Mouse (Mus musculus) lung, adult 2 months (tissue): ENCODE measurements around the gene Lix1. TPM values are rescaled to one million over a fixed set of nuclear protein-coding genes. Genes with fewer than 3 reads are reported as not detected.

Source experiments
- DNase-seq: peaks from one replicate; pipeline ENCODE4 v3.0.0; 2022
- H3K4me1 ChIP-seq: fragments of 200-500 bp; 2 replicates; pipeline ENCODE4 v1.6.1; 2011; ENCODE audit warnings: low read length; ENCODE audit not compliant: control insufficient read depth, insufficient read depth
- H3K4me3 ChIP-seq: fragments of 200-500 bp; replicated peaks from 2 replicates; pipeline ENCODE3; 2011; ENCODE audit warnings: low read depth, mild to moderate bottlenecking, control low read depth, low read length; ENCODE audit errors: extremely low read depth
- CTCF ChIP-seq: fragments of 200-500 bp; IDR thresholded peaks from 2 replicates; pipeline ENCODE4 v1.5.1; 2011; ENCODE audit warnings: mild to moderate bottlenecking, low read length, control low read depth; ENCODE audit not compliant: insufficient read depth
- POLR2A ChIP-seq: fragments of 200-500 bp; IDR thresholded peaks from 2 replicates; pipeline ENCODE4 v1.6.1; 2011; ENCODE audit warnings: low read depth, mild to moderate bottlenecking, control low read depth, low read length, borderline replicate concordance; ENCODE audit errors: extremely low read depth
- WGBS: fragments of 180-500 bp; shearing (Covaris S2); methylation state at CpG from one replicate; pipeline ENCODE4 v1.1.7; 2018; 5-methylcytosine and 5-hydroxymethylcytosine counted together
- polyA plus RNA-seq: library from polyadenylated mRNA; depleted of rRNA; stranded (reverse); fragments of >200 nt; gene quantifications from 2 replicates; pipeline ENCODE4 v1.2.3, GENCODE M21; 2012

The Lix1 gene
- polyA plus RNA-seq, 1 experiment = 0.34 TPM

DNA sequence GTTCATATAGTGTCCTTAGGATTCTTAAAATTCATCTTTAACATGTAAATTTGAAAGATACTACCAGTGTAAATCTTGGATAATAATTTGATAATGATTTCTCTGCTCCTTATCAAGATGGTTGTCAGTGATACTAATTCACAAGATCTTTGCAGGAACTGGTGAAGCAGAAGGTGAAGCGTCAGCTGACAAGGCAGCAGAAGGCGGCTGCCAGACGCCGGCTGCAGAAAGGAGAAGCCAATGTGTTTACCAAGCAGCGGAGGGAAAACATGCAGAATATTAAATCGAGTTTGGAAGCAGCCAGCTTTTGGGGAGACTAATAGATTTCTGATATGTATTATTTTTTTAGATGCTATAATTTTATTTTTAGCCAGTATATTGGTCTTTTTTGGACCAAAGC is 9.2 kb upstream of the Lix1 start:
- Histone ChIP-seq H3K4me3 (no peak overlapping the region), H3K4me1 (no peaks in the 10 kb centered on the region)
- no peak for DNase-seq
- 95% methylated on average over 6 of the region's 6 CpGs for WGBS
- TF ChIP-seq CTCF = no peak
- TF ChIP-seq POLR2A = no peak

DNA sequence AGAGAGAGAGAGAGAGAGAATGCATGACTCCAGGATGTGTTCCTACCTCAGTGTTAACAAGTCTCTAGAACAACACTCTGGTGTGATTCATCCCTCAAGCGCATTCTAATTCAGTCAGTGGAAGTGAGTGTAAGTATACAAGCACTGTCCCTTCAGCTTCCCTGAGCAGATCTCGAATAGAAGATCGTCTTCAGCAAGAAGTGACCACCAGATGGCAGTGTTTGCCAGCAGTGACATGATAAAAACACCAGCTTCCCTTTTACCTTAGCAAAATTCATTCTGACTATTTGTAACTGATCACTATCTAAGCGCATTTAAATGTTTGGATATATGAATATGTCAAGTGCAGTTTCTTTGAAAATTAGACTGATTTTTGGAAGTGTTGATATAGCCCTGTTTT is 8.1 kb upstream of the Lix1 start:
- Histone ChIP-seq H3K4me3 (no peak overlapping the region), H3K4me1 (no peaks in the 10 kb centered on the region)
- DNase-seq = peak; percentile 58
- WGBS = 27% methylated on average over 4 of the region's 4 CpGs
- TF ChIP-seq POLR2A (no peak), CTCF (peak; percentile 52)

DNA sequence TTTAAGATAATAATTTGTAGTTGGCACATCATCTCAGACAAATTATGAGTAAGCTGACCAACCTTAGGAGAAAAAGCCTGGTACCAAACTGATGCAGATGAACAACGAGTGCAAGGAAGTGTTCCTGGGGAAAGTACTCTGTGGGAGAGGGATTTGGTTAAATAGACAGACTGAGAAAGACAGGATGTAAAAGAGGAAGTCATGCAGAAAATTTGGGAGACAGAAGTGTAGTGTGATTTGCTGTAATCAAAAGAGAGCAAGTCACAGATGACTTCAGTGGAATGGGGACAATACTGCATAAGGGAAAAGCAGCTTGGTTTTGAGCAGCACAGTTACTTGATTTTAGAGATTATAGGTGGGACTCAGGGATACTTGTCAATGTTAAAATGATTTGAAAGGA is 5.6 kb upstream of the Lix1 start:
- Histone ChIP-seq H3K4me3 (no peak overlapping the region), H3K4me1 (no peaks in the 10 kb centered on the region)
- TF ChIP-seq CTCF (no peak), POLR2A (no peak)
- WGBS = 50% methylated on average over 1 of the region's 1 CpGs
- no peak for DNase-seq

DNA sequence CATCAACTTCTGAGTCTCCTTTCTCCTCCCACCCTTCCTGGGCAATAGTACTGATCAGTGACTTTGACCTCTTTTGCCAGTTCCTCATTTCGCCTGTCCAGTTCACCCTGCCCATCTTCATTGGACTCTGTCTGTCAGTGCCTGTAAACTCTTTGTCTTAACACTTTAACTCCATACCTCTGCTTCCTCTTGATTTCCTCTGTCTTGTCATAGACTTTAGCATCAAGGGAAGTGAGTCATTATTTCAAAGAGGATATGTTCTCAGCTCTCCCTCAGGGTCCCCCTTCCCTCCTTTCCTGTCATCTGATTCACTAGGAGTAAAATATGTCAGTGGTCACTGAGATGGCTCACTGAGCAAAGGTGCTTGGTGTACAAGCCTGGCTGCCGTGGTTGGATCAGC is 3.8 kb upstream of the Lix1 start:
- no peaks in the 10 kb centered on the region for H3K4me1 ChIP-seq
- TF ChIP-seq CTCF (no peak), POLR2A (no peak)
- 40% methylated on average over 2 of the region's 2 CpGs for WGBS
- no peak overlapping the region for H3K4me3 ChIP-seq
- no peak for DNase-seq

DNA sequence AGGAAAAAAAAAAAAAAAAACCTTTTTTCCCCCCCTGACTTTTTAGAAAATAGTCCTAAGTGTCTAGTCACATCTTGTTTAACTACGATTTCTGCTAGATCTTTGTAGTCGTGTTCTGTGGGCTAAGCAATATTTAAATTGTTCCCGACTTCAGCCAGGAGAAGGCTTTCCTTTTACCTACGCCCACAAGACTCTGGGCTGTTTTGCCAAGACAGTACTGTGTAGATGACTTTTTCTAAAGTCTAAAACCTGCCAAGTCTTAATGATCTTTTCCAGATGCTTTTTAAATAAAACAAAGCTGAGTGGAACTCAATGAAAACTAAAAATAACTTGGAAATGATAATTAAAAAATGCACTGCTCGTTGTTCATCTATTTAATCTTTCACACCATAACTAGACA is 566 bp downstream of the Lix1 start:
- Histone ChIP-seq H3K4me3 (no peak overlapping the region), H3K4me1 (peaks cover 3% of the 10 kb centered on the region; the same call in 1 of the 2 replicates)
- WGBS = 37% methylated on average over 5 of the region's 5 CpGs
- no peak for DNase-seq
- TF ChIP-seq POLR2A (no peak), CTCF (no peak)

DNA sequence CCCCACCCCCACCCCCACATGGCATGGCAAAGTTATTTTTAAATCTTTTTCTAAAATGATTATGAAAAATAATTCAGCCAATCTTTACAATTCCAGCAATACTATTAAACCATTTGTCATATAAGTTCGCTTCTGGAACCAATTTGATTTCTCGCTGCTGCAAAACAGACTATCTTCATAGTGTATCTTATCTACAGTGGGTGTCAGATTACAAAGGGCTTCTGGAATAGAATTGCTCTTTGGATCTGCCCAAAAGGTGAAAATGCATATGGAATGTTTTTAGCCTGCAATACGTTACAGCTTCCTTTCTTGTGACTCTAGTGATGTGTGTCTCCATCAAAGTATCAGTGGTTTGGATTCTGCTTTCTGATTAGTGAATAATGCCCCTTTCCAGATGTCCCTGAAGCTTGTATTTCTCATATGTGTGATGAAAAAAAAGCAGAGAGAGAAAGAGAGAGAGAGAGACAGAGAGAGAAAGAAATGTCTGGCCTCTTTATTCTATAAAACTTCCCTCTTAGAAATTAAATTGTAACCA is 1.2 kb downstream of the Lix1 start:
- Histone ChIP-seq H3K4me1 (peaks cover 3% of the 10 kb centered on the region; the same call in 1 of the 2 replicates), H3K4me3 (no peak overlapping the region)
- 38% methylated on average over 3 of the region's 3 CpGs for whole genome bisulfite sequencing
- DNase-seq = no peak
- TF ChIP-seq CTCF (no peak), POLR2A (no peak)

DNA sequence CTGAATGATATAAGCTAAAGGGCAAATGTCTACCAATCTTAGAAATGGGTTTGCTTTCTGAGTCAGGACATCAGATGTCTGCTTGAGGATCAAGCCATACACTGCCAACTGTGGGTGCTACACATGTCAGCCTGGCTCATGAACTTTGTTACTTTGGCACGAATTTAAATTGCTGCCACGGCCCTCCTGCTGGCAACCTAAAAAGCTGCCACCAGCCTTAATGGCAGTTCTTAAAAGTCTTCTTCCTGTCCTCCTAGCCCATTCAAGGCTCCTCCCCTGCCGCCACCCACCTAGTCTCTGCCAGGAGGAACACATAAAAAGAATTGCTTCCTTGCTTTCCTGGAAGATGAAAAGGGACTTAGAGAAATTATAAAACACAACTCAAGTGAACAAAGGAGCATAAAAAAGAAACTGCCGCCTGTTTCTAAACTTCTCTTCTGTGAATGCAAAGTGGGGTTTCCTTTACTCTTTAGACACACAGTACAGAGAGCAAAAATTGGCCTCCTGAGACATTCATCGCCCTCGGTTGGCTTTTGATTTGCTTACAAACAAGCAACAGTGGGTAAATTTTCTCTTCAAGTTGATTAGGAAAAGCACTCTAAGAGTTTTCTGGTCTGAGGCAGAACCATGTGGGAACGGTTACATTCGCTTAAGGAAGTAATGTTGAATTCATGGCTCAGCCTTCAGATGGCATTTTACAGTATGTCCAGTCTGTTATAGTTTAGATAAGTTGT is 2.5 kb downstream of the Lix1 start:
- no peak for TF ChIP-seq CTCF
- Histone ChIP-seq H3K4me1 (peaks cover 3% of the 10 kb centered on the region; the same call in 1 of the 2 replicates), H3K4me3 (no peak overlapping the region)
- peak; percentile 12 for DNase-seq
- 43% methylated on average over 8 of the region's 8 CpGs for WGBS

DNA sequence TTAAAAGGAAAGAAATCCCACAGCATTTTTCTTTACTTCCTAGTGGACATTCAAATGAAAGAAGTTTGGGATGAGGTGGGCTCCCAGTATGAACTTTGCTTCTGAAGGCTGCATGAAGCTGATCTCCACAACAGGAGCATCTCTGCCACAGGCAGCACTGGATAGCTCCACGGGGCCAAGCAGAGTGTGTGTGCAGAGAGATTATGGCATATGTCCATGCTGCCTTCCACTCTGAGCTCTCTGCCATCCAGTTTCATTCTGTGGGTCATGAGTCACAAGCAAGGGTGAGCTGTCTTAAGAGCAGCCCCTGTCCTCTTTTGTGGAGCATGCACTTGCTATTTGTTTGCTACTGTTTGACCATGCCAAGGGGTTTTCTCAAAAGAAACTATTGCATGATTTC is 3.1 kb downstream of the Lix1 start:
- no peak for DNase-seq
- H3K4me1 ChIP-seq = peaks cover 3% of the 10 kb centered on the region; the same call in 1 of the 2 replicates
- H3K4me3 ChIP-seq = no peak overlapping the region
- WGBS = 47% methylated on average over 1 of the region's 1 CpGs
- no peak for TF ChIP-seq POLR2A
- no peak for TF ChIP-seq CTCF

DNA sequence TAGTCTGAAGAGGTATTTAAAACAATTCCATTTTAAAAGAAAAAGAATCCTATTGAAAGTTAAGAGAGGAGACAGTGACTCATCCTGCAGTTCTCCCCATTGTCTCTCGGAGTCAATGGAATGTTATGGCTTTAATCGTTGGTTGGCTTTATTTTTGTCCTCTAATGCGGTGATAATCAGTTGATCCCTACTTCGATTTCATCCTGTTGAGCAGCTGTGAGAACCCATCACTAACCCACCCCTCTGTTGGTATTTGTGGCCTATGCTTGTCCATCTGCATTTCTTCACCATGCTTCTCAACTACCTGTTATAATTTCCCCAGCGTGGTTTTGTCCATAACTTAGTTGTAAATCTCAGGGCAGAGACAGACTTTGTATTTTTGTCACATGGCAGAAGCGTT is 5.7 kb downstream of the Lix1 start:
- Histone ChIP-seq H3K4me1 (peaks cover 3% of the 10 kb centered on the region; the same call in 1 of the 2 replicates), H3K4me3 (no peak overlapping the region)
- TF ChIP-seq POLR2A (no peak), CTCF (no peak)
- 70% methylated on average over 6 of the region's 6 CpGs for WGBS
- no peak for DNase-seq

DNA sequence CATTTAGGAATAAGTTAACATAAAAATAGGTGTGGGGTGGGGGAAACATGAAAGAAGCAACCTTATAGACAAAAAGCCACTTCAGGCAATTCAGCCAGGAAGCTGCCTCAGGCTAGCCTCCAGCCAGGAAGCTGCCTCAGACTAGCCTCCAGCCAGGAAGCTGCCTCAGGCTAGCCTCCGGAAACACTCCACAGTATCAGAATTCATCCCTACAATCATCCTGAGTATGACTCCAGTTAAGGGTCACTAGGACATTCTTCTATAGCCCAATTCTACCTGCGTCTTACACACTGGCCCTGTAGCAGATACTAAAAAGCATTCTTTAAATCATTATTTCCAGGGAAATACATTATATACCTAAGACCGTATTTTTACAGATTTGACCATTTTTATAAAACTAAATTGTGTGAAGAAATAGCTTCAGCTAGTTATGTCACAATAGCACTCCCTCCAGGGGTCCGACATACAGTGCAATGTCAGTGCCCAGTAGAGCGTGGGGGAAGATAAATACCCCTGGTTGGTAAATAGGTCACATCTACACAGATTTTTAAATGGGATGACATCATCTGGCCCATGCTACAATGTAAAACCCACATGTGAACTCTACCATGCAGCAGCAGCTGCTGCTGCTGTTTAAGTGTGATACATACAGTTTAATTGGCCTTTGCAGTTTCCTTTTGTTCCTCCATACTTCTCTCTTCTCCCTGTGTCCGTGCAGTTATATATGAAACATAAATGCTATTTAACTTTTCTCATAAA is 6.4 kb downstream of the Lix1 start:
- no peak for TF ChIP-seq CTCF
- TF ChIP-seq POLR2A = no peak
- WGBS = 89% methylated on average over 6 of the region's 6 CpGs
- Histone ChIP-seq H3K4me3 (no peak overlapping the region), H3K4me1 (peaks cover 3% of the 10 kb centered on the region; the same call in 1 of the 2 replicates)
- no peak for DNase-seq
